Mouse (Mus musculus): ENCODE measurements around the gene Cmip. TPM values are rescaled to one million over a fixed set of nuclear protein-coding genes. Genes with fewer than 3 reads are reported as not detected.

Gene Cmip
- polyA plus RNA-seq, 1 experiment from 2014 or later, result 47.1 TPM

DNA sequence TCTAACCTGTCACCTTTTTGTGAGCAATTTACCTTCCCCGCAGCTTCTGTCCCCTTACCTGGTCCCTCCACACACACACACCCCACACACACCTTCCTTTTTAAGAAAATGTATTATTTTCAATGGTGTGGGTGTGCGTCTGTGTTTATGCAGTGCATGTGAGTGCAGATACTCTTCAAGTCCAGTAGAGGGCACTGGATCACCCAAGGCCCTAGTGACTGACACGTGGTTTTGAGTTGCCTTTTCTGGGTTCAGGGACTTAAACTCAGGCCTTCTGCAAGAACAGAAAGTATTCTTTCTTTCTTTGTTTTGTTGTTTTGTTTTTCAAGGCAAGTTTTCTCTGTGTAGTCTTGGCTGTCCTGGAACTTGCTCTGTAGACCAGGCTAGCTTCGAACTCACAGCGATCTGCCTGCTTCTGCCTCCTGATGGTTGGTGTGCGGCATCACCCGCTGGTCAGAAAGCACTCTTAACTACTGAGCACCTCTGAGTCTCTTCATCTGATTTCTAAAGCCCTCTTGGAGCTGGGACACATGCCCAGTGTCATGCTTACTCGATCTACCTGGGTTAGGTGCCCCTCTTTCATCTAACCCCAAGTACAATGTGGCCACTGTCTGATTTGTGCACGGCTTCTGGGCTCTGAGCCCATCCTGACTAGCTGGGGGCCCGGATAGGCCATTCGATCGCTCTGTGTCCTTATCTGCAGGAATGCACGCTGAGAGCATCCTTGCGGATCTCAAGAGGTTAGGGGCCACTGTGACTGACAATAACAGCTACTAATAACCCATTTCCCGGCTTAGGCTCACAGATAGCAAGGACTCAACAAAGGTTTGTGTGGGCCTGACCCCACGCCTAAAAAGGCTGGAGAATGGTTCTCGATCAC, 3.2 kb upstream of the Cmip start:
- Histone ChIP-seq H3K9ac (ENCODE audit: low read depth, low read length) (no peak overlapping the region), H3K4me3 (ENCODE audit: low read depth, low read length) (no peak overlapping the region), H3K27ac (ENCODE audit: low read depth, low read length) (no peak overlapping the region), H3K4me1 (replicated peaks; ENCODE audit: control insufficient read depth, insufficient read depth, low read length) (no peaks in the 10 kb centered on the region), H3K9me3 (ENCODE audit: control insufficient read depth) (no peaks in the 10 kb centered on the region), H3K27me3 (replicated peaks; ENCODE audit: control insufficient read depth, insufficient read depth, low read length) (no peaks in the 10 kb centered on the region), H3K4me2 (replicated peaks; ENCODE audit: low read depth) (no peak overlapping the region), H3K36me3 (ENCODE audit: control insufficient read depth, insufficient read depth) (no peaks in the 10 kb centered on the region)
- peak; percentile 45 for TF ChIP-seq CTCF (IDR thresholded peaks at IDR 0.05; ENCODE audit: low read depth)
- ATAC-seq, result no peak
- 90% methylated on average over 17 of the region's 17 CpGs for WGBS

DNA sequence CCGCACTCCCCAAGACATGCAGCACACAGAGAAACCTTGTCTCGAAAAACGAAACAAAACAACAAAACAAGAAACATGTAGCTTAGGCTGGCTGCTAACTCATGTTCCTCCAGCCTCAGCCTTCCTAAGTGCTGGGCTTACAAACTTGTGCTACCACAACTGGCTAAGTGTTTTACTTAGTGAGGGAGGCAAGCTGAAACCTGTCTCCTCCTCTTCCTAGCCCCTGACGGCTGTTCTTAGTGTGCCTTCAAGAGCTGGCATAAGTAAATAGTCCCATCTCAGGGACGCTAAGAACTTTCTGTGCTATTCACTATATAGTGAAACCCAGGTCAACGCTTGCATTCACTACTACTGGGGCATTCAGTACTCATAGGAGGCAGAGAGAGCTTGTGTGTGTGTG, 2.4 kb upstream of the Cmip start:
- 80% methylated on average over 6 of the region's 6 CpGs for WGBS
- H3K36me3 ChIP-seq (ENCODE audit: control insufficient read depth, insufficient read depth), result no peaks in the 10 kb centered on the region
- H3K4me3 ChIP-seq (ENCODE audit: low read depth, low read length), result no peak overlapping the region
- H3K4me2 ChIP-seq (replicated peaks; ENCODE audit: low read depth), result no peak overlapping the region
- no peak for ATAC-seq
- H3K9me3 ChIP-seq (ENCODE audit: control insufficient read depth), result no peaks in the 10 kb centered on the region
- no peaks in the 10 kb centered on the region for H3K27me3 ChIP-seq (replicated peaks; ENCODE audit: control insufficient read depth, insufficient read depth, low read length)
- no peak overlapping the region for H3K9ac ChIP-seq (ENCODE audit: low read depth, low read length)
- no peaks in the 10 kb centered on the region for H3K4me1 ChIP-seq (replicated peaks; ENCODE audit: control insufficient read depth, insufficient read depth, low read length)
- TF ChIP-seq CTCF (IDR thresholded peaks at IDR 0.05; ENCODE audit: low read depth), result no peak
- H3K27ac ChIP-seq (ENCODE audit: low read depth, low read length), result no peak overlapping the region

DNA sequence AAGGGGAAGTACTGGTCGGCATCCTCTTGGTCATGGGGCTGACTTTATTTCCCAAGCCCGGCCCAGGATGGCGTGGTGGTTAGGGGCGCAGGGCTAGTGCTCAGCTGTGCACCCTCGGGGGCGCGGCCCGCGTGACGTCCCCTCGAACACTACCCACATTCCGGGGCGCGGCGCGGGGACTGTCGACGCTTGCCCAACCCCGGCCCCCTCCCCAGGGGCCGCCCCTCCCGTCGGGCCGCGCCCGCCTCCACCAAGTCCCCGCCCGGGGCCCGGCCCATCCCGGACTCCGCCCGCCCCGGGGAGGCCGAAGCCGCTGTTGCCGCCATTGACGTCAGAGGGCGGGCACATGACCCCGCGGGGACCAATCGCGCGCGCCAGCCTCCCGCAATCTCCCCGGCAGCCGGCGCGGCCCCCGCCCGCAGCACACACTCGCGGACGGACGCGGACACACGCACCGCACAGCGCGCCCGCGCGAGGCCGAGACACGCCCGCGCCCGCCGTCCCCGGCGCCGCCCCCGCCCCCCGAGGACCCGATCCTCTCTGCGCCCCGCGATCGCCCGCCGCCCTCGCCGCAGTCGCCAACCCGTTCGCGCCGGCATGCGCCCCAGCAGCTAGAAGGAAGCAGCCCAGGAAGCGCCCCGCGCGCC, 449 bp upstream of the Cmip start:
- Histone ChIP-seq H3K9me3 (ENCODE audit: control insufficient read depth) (no peaks in the 10 kb centered on the region), H3K36me3 (ENCODE audit: control insufficient read depth, insufficient read depth) (no peaks in the 10 kb centered on the region), H3K27me3 (replicated peaks; ENCODE audit: control insufficient read depth, insufficient read depth, low read length) (no peaks in the 10 kb centered on the region), H3K4me3 (ENCODE audit: low read depth, low read length) (peak overlapping the region; percentile 96), H3K4me1 (replicated peaks; ENCODE audit: control insufficient read depth, insufficient read depth, low read length) (peaks cover 12% of the 10 kb centered on the region; the same call in 1 of the 2 replicates), H3K4me2 (replicated peaks; ENCODE audit: low read depth) (peak overlapping the region; percentile 77), H3K27ac (ENCODE audit: low read depth, low read length) (peak overlapping the region; percentile 95), H3K9ac (ENCODE audit: low read depth, low read length) (peak overlapping the region; percentile 99)
- WGBS, result 1% methylated on average over 65 of the region's 92 CpGs
- peak; percentile 86 for ATAC-seq
- TF ChIP-seq CTCF (IDR thresholded peaks at IDR 0.05; ENCODE audit: low read depth), result no peak

- Histone ChIP-seq H3K9ac (ENCODE audit: low read depth, low read length) (peak overlapping the region; percentile 99), H3K27ac (ENCODE audit: low read depth, low read length) (peak overlapping the region; percentile 95), H3K4me1 (replicated peaks; ENCODE audit: control insufficient read depth, insufficient read depth, low read length) (peaks cover 17% of the 10 kb centered on the region; the same call in 1 of the 2 replicates), H3K27me3 (replicated peaks; ENCODE audit: control insufficient read depth, insufficient read depth, low read length) (no peaks in the 10 kb centered on the region), H3K36me3 (ENCODE audit: control insufficient read depth, insufficient read depth) (no peaks in the 10 kb centered on the region), H3K9me3 (ENCODE audit: control insufficient read depth) (no peaks in the 10 kb centered on the region), H3K4me3 (ENCODE audit: low read depth, low read length) (peak overlapping the region; percentile 96), H3K4me2 (replicated peaks; ENCODE audit: low read depth) (peak overlapping the region; percentile 77)
- ATAC-seq, result 0 out of 2 replicates have a peak, but pooled peaks have one; percentile 14
- WGBS, result 1% methylated on average over 22 of the region's 22 CpGs
- TF ChIP-seq CTCF (IDR thresholded peaks at IDR 0.05; ENCODE audit: low read depth), result no peak
Measured at GRCm38 (mm10) chr8:117257821-117258575, 1.1 kb downstream of the Cmip start.

DNA sequence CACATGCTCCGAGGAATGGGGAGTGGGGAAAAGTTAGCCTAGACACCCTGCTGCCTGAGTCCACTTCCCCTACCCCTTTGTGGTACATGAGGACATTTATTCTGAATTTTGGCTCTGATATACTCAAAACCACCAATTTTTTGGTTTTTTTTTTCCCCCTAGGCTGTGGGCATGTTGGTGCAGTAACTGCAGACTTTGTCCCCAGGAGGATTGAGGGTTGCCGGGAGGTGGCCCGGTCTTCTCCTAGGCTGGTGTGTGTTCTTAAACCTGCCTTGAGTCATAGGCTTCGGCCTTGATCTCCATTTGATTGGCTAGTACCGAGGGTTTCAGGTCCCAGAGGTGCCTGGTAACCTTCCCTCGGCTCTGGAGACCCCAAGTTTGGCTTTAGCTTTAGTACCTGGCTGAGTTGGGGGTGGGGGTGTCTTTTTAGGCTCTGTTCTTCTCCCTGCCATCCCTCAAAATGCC, 1.7 kb downstream of the Cmip start:
- Histone ChIP-seq H3K4me2 (replicated peaks; ENCODE audit: low read depth) (peak overlapping the region; percentile 77), H3K27ac (ENCODE audit: low read depth, low read length) (peak overlapping the region; percentile 95), H3K27me3 (replicated peaks; ENCODE audit: control insufficient read depth, insufficient read depth, low read length) (no peaks in the 10 kb centered on the region), H3K36me3 (ENCODE audit: control insufficient read depth, insufficient read depth) (no peaks in the 10 kb centered on the region), H3K9me3 (ENCODE audit: control insufficient read depth) (no peaks in the 10 kb centered on the region), H3K4me1 (replicated peaks; ENCODE audit: control insufficient read depth, insufficient read depth, low read length) (peaks cover 17% of the 10 kb centered on the region; the same call in 1 of the 2 replicates), H3K4me3 (ENCODE audit: low read depth, low read length) (peak overlapping the region; percentile 96), H3K9ac (ENCODE audit: low read depth, low read length) (peak overlapping the region; percentile 99)
- no peak for TF ChIP-seq CTCF (IDR thresholded peaks at IDR 0.05; ENCODE audit: low read depth)
- 20% methylated on average over 6 of the region's 6 CpGs for WGBS
- ATAC-seq, result no peak
